Mouse (Mus musculus) heart, postnatal 10 days (tissue): Measurements from ENCODE around the gene Zmym6. TPM values are rescaled to one million over a fixed set of nuclear protein-coding genes. Genes with fewer than 3 reads are reported as not detected.

ENCODE experiments used
- DNase-seq, 2 experiments: peaks; one replicate each; pipeline ENCODE4 v3.0.0; 2021
- intact Hi-C: fragments of 180-260 bp; cut with DNase I; formaldehyde crosslinking; loops from one replicate; pipeline ENCODE4 v1.15.1; 2025
- total RNA-seq, 2 experiments: library from RNA; stranded (reverse); gene quantifications; 2 replicates each; pipeline ENCODE4 v1.2.3; 2021

Gene Zmym6
- total RNA-seq, 2 experiments from 2014 or later: 8.6 to 9.0 TPM

- intact Hi-C loops: no loop called here
- DNase-seq: no peak
These were observed 46.2 kb downstream of the Zmym6 start, which contains the start of gene Tmem35b for GRCm38 (mm10) chr4:127123391-127123790. Gene Tmem35b (plus strand): TSS chr4:127123691.

GRCm38 (mm10) chr4:127124331-127124730 lies 47.1 kb downstream of the Zmym6 start:
- DNase-seq: no peak
- intact Hi-C loops: no loop called here

- DNase-seq: peak; percentile 86 to 89
- intact Hi-C loops: no loop called here
These were observed 48.8 kb downstream of the Zmym6 start for GRCm38 (mm10) chr4:127125834-127126463.

GRCm38 (mm10) chr4:127134687-127135086 lies 57.5 kb downstream of the Zmym6 start:
- intact Hi-C loops: no loop called here
- no peak for DNase-seq

- no peak for DNase-seq
- intact Hi-C loops: no loop called here
These were observed 60.4 kb downstream of the Zmym6 start for GRCm38 (mm10) chr4:127137591-127137990.

- no peak for DNase-seq
- intact Hi-C loops: no loop called here
These were observed 61.3 kb downstream of the Zmym6 start for GRCm38 (mm10) chr4:127138486-127138885.

- intact Hi-C loops: no loop called here
- no peak for DNase-seq
These were observed 72.8 kb downstream of the Zmym6 start for GRCm38 (mm10) chr4:127150031-127150430.

- intact Hi-C loops: no loop called here
These were observed 76.2 kb downstream of the Zmym6 start for GRCm38 (mm10) chr4:127153345-127153744.

GRCm38 (mm10) chr4:127155757-127156156 lies 78.6 kb downstream of the Zmym6 start:
- DNase-seq: no peak
- intact Hi-C loops: no loop called here

More at GRCm38 (mm10) chr4:127153345-127153744, 76.2 kb downstream of the Zmym6 start:
- DNase-seq: no peak

GRCm38 (mm10) chr4:127157746-127158145 lies 80.6 kb downstream of the Zmym6 start:
- intact Hi-C loops: no loop called here
- DNase-seq: no peak

- intact Hi-C loops: no loop called here
- no peak for DNase-seq
These were observed 86.7 kb downstream of the Zmym6 start for GRCm38 (mm10) chr4:127163926-127164325.

- intact Hi-C loops: no loop called here
- DNase-seq: no peak
These were observed 89.9 kb downstream of the Zmym6 start for GRCm38 (mm10) chr4:127167096-127167495.

- DNase-seq: no peak
- intact Hi-C loops: no loop called here
These were observed 90.5 kb downstream of the Zmym6 start for GRCm38 (mm10) chr4:127167731-127168130.

GRCm38 (mm10) chr4:127168211-127168913 lies 91.2 kb downstream of the Zmym6 start:
- peak; percentile 24 to 35 for DNase-seq
- intact Hi-C loops: no loop called here

- intact Hi-C loops: no loop called here
- DNase-seq: peak in 1 of 2 experiments; percentile 24
These were observed 91.7 kb downstream of the Zmym6 start, which contains the start of gene Dlgap3 for GRCm38 (mm10) chr4:127168914-127169345. Gene Dlgap3 (plus strand): TSS chr4:127169204.

- peak; percentile 4 to 12 for DNase-seq
- intact Hi-C loops: no loop called here
These were observed 92.4 kb downstream of the Zmym6 start for GRCm38 (mm10) chr4:127169346-127170221.

- intact Hi-C loops: no loop called here
- DNase-seq: no peak
These were observed 93.7 kb downstream of the Zmym6 start for GRCm38 (mm10) chr4:127170866-127171265.

GRCm38 (mm10) chr4:127171341-127171905 lies 94.2 kb downstream of the Zmym6 start:
- no peak for DNase-seq
- intact Hi-C loops: no loop called here

GRCm38 (mm10) chr4:127172119-127172518 lies 94.9 kb downstream of the Zmym6 start:
- DNase-seq: no peak
- intact Hi-C loops: no loop called here

GRCm38 (mm10) chr4:127172614-127173013 lies 95.4 kb downstream of the Zmym6 start:
- DNase-seq: no peak
- intact Hi-C loops: no loop called here

- intact Hi-C loops: no loop called here
- DNase-seq: peak; percentile 76 to 88
These were observed 96.3 kb downstream of the Zmym6 start for GRCm38 (mm10) chr4:127173461-127173860.
